Mouse (Mus musculus): Measurements from ENCODE around the gene Slc25a21. TPM values are rescaled to one million over a fixed set of nuclear protein-coding genes. Genes with fewer than 3 reads are reported as not detected.
A peak's percentile ranks its signal among the peaks of the same experiment; 100 is the strongest.

Gene Slc25a21
- polyA plus RNA-seq, 1 experiment from 2014 or later: 0.84 TPM

DNA sequence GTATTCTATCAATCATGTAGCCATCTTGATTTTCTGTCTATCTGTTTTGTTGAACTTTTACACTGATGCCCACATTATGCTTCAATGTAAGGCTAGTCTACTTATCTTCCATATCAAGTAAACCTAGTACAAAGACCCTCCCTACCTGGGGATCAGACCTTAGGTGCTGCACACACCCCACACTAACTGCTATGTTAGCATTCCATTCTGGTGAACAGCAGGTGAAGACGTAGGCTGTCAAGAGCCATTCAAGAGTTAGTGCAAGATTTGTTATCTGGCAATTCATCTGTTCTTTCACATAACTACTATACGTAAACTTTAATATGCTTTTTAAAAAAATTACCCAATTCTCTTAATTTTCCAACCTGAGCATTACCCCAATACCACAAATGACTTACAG is 390.2 kb downstream of the Slc25a21 start:
- WGBS: 72% methylated on average over 2 of the region's 2 CpGs
- no peaks in the 10 kb centered on the region for H3K9me3 ChIP-seq (replicated peaks)
- H3K4me1 ChIP-seq: no peaks in the 10 kb centered on the region
- H3K27ac ChIP-seq (replicated peaks): no peak overlapping the region
- H3K36me3 ChIP-seq: no peaks in the 10 kb centered on the region
- no peaks in the 10 kb centered on the region for H3K27me3 ChIP-seq
- no peak overlapping the region for H3K4me2 ChIP-seq (replicated peaks)
- no peak overlapping the region for H3K9ac ChIP-seq
- ATAC-seq (ENCODE audit: insufficient number of reproducible peaks, low FRiP score, low TSS enrichment, low read depth): no peak
- H3K4me3 ChIP-seq (replicated peaks): no peak overlapping the region

GRCm38 (mm10) chr12:56804487-56804886 is 392.8 kb downstream of the Slc25a21 start:
- Histone ChIP-seq H3K4me2 (replicated peaks) (no peak overlapping the region), H3K27ac (replicated peaks) (no peak overlapping the region), H3K9me3 (replicated peaks) (no peaks in the 10 kb centered on the region), H3K27me3 (no peaks in the 10 kb centered on the region), H3K4me3 (replicated peaks) (no peak overlapping the region), H3K36me3 (no peaks in the 10 kb centered on the region), H3K9ac (no peak overlapping the region), H3K4me1 (no peaks in the 10 kb centered on the region)
- WGBS: 44% methylated on average over 3 of the region's 3 CpGs
- ATAC-seq (ENCODE audit: insufficient number of reproducible peaks, low FRiP score, low TSS enrichment, low read depth): no peak

GRCm38 (mm10) chr12:56798641-56799415 is 398.4 kb downstream of the Slc25a21 start:
- no peaks in the 10 kb centered on the region for H3K27me3 ChIP-seq
- H3K36me3 ChIP-seq: no peaks in the 10 kb centered on the region
- H3K9ac ChIP-seq: no peak overlapping the region
- H3K4me1 ChIP-seq: no peaks in the 10 kb centered on the region
- no peak for ATAC-seq (ENCODE audit: insufficient number of reproducible peaks, low FRiP score, low TSS enrichment, low read depth)
- no peak overlapping the region for H3K27ac ChIP-seq (replicated peaks)
- H3K4me2 ChIP-seq (replicated peaks): no peak overlapping the region
- H3K4me3 ChIP-seq (replicated peaks): no peak overlapping the region
- H3K9me3 ChIP-seq (replicated peaks): no peaks in the 10 kb centered on the region
- WGBS: 67% methylated on average over 6 of the region's 6 CpGs

GRCm38 (mm10) chr12:56789236-56789635 is 408.0 kb downstream of the Slc25a21 start:
- no peaks in the 10 kb centered on the region for H3K27me3 ChIP-seq

GRCm38 (mm10) chr12:56785250-56785649 is 412.0 kb downstream of the Slc25a21 start:
- Histone ChIP-seq H3K4me3 (replicated peaks) (no peak overlapping the region), H3K4me1 (no peaks in the 10 kb centered on the region), H3K27ac (replicated peaks) (no peak overlapping the region), H3K36me3 (no peaks in the 10 kb centered on the region), H3K27me3 (no peaks in the 10 kb centered on the region), H3K9me3 (replicated peaks) (no peaks in the 10 kb centered on the region), H3K9ac (no peak overlapping the region), H3K4me2 (replicated peaks) (no peak overlapping the region)
- no peak for ATAC-seq (ENCODE audit: insufficient number of reproducible peaks, low FRiP score, low TSS enrichment, low read depth)
- whole genome bisulfite sequencing: 89% methylated on average over 1 of the region's 1 CpGs

More at GRCm38 (mm10) chr12:56789236-56789635, 408.0 kb downstream of the Slc25a21 start:
- Histone ChIP-seq H3K4me2 (replicated peaks) (no peak overlapping the region), H3K27ac (replicated peaks) (no peak overlapping the region; the same call in 1 of the 2 replicates), H3K36me3 (no peaks in the 10 kb centered on the region), H3K9me3 (replicated peaks) (no peaks in the 10 kb centered on the region), H3K4me3 (replicated peaks) (no peak overlapping the region), H3K9ac (no peak overlapping the region), H3K4me1 (peaks cover 10% of the 10 kb centered on the region; the same call in 1 of the 2 replicates)
- ATAC-seq (ENCODE audit: insufficient number of reproducible peaks, low FRiP score, low TSS enrichment, low read depth): no peak
- WGBS: 65% methylated on average over 4 of the region's 4 CpGs

DNA sequence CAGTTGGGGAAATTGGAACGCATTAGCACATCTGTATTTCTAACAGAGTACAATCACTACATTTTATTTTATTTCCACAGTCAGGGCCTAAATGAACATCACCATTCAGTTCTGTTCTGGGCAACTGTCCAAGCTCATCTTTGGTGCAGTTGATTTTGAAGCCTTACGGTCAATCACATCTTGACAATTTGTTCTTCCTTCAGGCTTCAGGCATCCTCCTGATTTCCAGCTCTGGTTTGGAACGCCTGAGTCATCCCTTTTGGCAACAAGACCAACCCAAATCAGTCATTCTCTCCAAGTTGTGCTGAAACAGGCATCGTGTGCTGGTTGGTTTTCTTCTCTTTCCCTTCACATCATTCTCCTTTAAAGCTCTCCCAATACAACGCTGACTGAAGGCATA is 416.1 kb downstream of the Slc25a21 start:
- WGBS: 56% methylated on average over 5 of the region's 5 CpGs
- no peak for ATAC-seq (ENCODE audit: insufficient number of reproducible peaks, low FRiP score, low TSS enrichment, low read depth)

DNA sequence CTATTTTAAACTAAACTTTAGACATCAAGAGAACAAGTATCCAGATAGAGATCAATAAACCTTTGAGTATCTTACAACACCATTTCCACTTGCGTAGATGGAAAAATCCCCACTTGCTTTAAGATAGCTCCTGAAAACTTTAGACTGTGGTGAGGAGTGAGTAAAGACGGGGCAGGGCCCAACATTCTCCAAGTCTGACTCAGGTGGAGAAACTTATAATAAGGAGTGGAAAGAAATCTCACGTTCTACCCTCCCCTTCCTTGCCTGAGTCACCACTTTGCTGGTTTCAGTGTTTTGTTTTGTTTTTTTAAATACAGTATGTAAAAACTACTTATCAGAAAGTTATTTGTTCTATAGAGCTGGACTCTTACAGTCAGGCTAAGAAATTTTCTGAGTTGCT is 417.7 kb downstream of the Slc25a21 start:
- 77% methylated on average over 3 of the region's 3 CpGs for WGBS

More for the DNA sequence above, 416.1 kb downstream of the Slc25a21 start:
- Histone ChIP-seq H3K4me3 (replicated peaks) (no peak overlapping the region), H3K9me3 (replicated peaks) (no peaks in the 10 kb centered on the region), H3K4me1 (no peaks in the 10 kb centered on the region), H3K4me2 (replicated peaks) (no peak overlapping the region), H3K27me3 (no peaks in the 10 kb centered on the region), H3K9ac (no peak overlapping the region), H3K27ac (replicated peaks) (peak overlapping the region; percentile 41; the same call in 1 of the 2 replicates), H3K36me3 (no peaks in the 10 kb centered on the region)

DNA sequence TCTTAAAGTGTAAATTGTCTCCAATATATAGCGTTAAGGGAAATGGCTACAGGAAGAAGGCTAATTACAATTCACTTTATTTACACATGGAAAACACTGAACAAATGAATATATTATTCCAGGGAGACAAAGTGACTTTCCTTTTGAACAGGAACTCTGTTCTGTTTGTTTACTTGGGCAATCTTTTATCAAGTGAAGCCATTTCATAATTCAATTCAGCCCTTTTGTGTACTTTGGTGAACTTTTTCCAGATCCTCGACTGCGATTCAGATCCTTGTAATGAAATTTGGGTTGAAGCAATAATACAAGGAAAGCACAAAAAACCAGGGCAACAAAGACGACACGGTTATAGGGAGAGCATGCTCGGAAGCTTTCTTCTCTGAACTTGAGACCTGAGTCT is 423.3 kb downstream of the Slc25a21 start:
- no peaks in the 10 kb centered on the region for H3K9me3 ChIP-seq (replicated peaks)
- H3K4me1 ChIP-seq: no peaks in the 10 kb centered on the region
- H3K27me3 ChIP-seq: no peaks in the 10 kb centered on the region
- H3K4me3 ChIP-seq (replicated peaks): no peak overlapping the region
- 50% methylated on average over 6 of the region's 6 CpGs for WGBS
- no peak overlapping the region for H3K4me2 ChIP-seq (replicated peaks)
- no peak overlapping the region for H3K9ac ChIP-seq
- ATAC-seq (ENCODE audit: insufficient number of reproducible peaks, low FRiP score, low TSS enrichment, low read depth): no peak
- no peaks in the 10 kb centered on the region for H3K36me3 ChIP-seq
- H3K27ac ChIP-seq (replicated peaks): no peak overlapping the region

More for the DNA sequence above, 417.7 kb downstream of the Slc25a21 start:
- H3K4me2 ChIP-seq (replicated peaks): no peak overlapping the region
- no peaks in the 10 kb centered on the region for H3K27me3 ChIP-seq
- H3K9me3 ChIP-seq (replicated peaks): no peaks in the 10 kb centered on the region
- no peak for ATAC-seq (ENCODE audit: insufficient number of reproducible peaks, low FRiP score, low TSS enrichment, low read depth)
- no peak overlapping the region for H3K4me3 ChIP-seq (replicated peaks)
- H3K36me3 ChIP-seq: no peaks in the 10 kb centered on the region
- no peaks in the 10 kb centered on the region for H3K4me1 ChIP-seq
- no peak overlapping the region for H3K27ac ChIP-seq (replicated peaks)
- H3K9ac ChIP-seq: no peak overlapping the region

DNA sequence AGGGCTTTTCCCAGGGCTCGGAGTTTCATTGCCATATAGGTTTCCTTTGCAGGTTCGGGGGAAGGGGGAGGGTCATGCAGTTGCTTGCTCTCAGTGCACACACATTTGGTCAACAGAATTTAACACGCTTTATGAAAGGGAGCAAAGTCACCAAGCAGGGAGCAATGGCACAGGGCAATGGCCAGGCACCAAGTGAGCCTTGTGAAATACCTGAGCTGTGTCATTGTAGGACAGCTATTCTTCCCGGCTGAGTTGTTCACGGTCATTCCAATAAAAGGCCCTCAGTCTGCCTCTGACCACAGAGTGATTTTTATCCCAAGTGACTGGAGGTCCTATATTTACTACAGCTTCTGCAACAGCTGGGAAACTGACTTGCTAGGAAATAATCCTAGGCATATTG is 427.9 kb downstream of the Slc25a21 start:
- Histone ChIP-seq H3K27ac (replicated peaks) (no peak overlapping the region), H3K36me3 (no peaks in the 10 kb centered on the region), H3K9ac (no peak overlapping the region), H3K4me2 (replicated peaks) (no peak overlapping the region), H3K9me3 (replicated peaks) (no peaks in the 10 kb centered on the region), H3K4me1 (no peaks in the 10 kb centered on the region), H3K4me3 (replicated peaks) (no peak overlapping the region), H3K27me3 (no peaks in the 10 kb centered on the region)
- WGBS: 81% methylated on average over 5 of the region's 5 CpGs
- ATAC-seq (ENCODE audit: insufficient number of reproducible peaks, low FRiP score, low TSS enrichment, low read depth): no peak

DNA sequence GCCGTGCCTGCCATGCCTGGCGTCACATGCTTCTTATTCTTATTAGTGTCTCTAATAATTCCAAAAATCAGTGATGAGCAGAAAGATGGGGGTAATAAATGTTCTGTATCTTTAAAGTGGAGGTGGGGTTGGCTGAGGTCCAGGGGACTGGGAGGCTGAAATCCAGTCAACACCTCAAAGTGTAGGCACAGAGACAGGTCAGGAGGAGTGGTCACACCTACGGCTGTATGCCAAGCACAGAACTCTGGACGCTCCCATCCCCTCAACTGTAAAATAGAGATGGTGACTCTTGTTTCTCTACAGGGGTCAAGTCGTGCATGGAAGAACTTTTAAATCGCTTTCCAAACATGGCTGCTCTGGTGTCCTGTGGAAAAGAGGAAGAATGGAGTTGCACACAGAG is 429.8 kb downstream of the Slc25a21 start:
- Histone ChIP-seq H3K9ac (no peak overlapping the region), H3K36me3 (no peaks in the 10 kb centered on the region), H3K27ac (replicated peaks) (no peak overlapping the region), H3K4me2 (replicated peaks) (no peak overlapping the region), H3K4me1 (no peaks in the 10 kb centered on the region), H3K4me3 (replicated peaks) (no peak overlapping the region), H3K9me3 (replicated peaks) (no peaks in the 10 kb centered on the region), H3K27me3 (no peaks in the 10 kb centered on the region)
- ATAC-seq (ENCODE audit: insufficient number of reproducible peaks, low FRiP score, low TSS enrichment, low read depth): no peak
- WGBS: 76% methylated on average over 6 of the region's 6 CpGs

DNA sequence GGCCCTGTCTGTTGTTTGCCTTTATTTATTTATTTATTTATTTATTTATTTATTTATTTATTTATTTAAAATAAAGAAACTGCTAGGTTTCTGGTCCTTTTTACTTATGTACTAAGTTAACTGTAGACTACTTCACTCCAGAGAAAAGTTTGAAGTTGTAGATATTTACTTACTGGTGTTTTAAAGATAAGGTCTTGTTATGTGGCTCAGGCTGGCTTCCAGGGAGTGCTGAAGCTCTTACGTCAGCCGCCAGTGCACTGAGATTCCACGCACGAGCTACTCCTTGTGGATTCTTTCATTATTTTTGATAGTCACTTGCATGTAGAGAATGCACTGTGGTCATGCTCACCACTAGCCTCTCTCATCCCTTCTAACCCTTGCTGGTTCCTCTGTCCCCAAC is 460.2 kb downstream of the Slc25a21 start:
- no peak for ATAC-seq (ENCODE audit: insufficient number of reproducible peaks, low FRiP score, low TSS enrichment, low read depth)
- Histone ChIP-seq H3K4me3 (replicated peaks) (no peak overlapping the region), H3K36me3 (no peaks in the 10 kb centered on the region), H3K4me1 (no peaks in the 10 kb centered on the region), H3K27ac (replicated peaks) (no peak overlapping the region), H3K27me3 (no peaks in the 10 kb centered on the region), H3K9ac (no peak overlapping the region), H3K9me3 (replicated peaks) (no peaks in the 10 kb centered on the region), H3K4me2 (replicated peaks) (no peak overlapping the region)
- 90% methylated on average over 4 of the region's 4 CpGs for WGBS

- H3K4me2 ChIP-seq (replicated peaks): no peak overlapping the region
- H3K9ac ChIP-seq: no peak overlapping the region
- no peak overlapping the region for H3K4me3 ChIP-seq (replicated peaks)
- H3K27me3 ChIP-seq: no peaks in the 10 kb centered on the region
- no peaks in the 10 kb centered on the region for H3K4me1 ChIP-seq
- no peaks in the 10 kb centered on the region for H3K36me3 ChIP-seq
- H3K27ac ChIP-seq (replicated peaks): no peak overlapping the region
- WGBS: 48% methylated on average over 4 of the region's 4 CpGs
- H3K9me3 ChIP-seq (replicated peaks): no peaks in the 10 kb centered on the region
- no peak for ATAC-seq (ENCODE audit: insufficient number of reproducible peaks, low FRiP score, low TSS enrichment, low read depth)
These were observed 469.6 kb downstream of the Slc25a21 start for GRCm38 (mm10) chr12:56727631-56728030.

Data from embryonic facial prominence, embryonic 15.5 days (tissue).